Mouse (Mus musculus) layer of hippocampus, adult 9-11 months (tissue): ENCODE measurements around the gene Gm28042.

ENCODE experiments used
- DNase-seq: peaks from one replicate; pipeline ENCODE4 v3.0.0; 2022

The Gm28042 gene

DNA sequence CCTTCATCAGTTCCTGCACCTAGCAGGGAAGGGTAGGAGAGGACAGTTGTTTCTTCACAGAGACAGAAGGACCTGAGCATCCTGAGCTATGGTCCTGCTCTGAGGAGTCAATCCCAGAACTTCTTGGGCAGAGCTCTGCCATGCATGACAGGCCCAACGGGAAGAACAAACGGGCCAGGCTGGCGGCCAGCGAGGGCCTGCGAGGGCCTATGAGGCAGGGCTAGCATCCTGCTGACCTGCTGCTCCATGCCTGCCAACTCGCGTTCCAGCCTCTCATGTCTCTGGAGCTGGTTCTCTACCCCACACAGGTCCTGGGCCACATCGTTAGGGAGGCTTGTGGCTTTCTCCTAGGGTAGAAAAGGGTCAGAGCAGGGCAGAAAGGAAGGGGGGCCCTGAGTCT lies 35.0 kb downstream of the Gm28042 start:
- no peak for DNase-seq

DNA sequence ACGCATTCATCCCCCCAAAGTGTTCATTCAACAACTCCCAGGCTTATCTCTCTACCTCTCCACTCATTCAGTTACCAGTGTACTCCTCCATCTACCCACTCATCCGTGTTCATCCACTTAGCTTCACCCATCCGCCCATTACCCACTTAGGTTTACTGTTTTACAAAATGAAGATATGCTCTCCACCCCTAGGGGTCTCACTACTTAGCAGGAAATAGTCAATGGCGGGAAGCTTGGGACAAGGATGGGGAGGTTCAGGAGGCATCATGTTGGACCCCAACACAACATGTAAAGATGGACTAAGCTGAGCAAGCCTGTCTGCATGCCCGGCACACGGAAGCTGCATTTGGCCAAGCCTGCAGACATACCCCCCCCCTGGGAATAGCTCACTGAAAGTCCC lies 37.3 kb downstream of the Gm28042 start:
- DNase-seq = no peak

DNA sequence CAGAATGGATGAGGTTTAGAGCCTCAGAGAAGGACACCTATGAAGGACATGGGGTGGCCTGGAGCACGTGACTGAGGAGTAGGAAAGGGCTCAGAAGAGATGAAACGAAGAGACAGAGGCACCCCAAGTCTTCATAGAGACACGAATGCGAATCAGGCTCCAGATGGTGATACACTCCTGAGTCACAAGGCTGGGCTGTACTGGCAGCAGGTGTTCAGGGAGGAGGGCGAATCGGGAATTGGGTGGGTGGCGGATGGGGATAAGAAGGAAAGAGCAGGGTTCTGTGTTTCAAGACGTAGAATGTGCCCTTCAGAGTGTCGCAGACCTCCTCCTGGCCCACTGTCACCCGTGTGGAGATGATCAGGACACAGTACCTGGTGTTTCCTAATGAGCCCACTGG lies 38.0 kb downstream of the Gm28042 start:
- DNase-seq = peak; percentile 36

DNA sequence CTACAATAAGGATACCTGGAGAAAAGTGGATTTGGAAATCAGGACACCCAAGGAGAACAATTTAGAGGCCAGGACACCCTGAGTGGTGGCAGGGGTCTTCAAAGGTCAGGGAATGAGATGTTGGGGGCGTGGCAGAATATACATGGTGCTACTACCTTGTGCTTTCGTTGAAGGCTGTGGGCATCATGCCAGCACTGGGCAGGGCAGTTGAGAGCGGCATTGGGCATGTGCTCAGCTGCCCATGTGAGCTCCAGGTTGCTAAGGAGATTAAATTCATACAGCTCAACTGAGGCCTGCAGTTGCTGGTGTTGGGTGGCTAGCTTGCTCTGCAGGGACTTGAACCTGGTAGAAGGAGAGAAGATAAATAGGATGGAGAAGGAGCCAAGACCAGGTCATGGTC lies 38.9 kb downstream of the Gm28042 start:
- peak; percentile 24 for DNase-seq

DNA sequence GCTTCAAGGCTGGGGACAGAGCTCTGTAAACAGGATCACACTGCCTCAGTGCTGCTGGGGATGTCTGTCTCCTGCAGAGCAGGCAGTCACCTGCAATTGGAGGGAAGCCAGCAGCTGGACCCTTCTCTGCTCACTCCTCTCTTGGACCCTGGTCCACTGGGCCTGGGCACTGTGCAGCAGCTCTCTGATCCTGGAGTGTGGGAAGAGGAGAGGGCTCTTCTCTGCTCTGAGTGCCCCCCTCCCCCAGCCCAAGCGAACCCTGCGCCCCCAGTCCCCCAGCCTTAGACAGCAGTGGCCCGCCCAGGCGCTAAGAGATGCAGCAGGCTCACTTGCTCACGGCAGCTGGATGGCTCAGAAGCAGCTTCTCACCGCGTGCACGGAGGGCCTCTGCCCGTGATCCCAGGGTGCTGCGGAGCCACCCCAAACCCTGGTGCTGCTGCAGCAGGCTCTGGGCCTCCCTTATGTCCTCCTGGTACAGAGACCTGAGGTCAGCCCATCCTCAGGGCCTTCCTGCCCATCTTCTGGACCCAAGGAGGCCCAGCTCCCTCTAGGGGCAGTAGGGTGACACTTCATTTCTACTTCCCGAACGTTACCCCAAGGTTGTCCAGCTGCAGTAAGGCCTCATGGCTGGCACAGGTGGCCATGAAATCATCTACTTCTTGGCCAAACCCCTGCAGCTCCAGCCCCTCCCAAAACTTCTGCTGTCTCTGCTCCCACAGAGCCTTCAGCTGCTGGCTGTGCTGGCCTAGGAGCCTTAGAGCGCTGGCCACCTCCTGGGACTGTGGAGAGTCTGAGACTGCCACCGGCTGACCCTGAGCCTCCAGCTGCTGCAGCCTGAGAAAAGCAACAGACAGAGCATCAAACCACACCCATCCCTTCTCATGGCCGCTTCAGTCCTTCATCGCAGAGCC lies 41.5 kb downstream of the Gm28042 start:
- no peak for DNase-seq

DNA sequence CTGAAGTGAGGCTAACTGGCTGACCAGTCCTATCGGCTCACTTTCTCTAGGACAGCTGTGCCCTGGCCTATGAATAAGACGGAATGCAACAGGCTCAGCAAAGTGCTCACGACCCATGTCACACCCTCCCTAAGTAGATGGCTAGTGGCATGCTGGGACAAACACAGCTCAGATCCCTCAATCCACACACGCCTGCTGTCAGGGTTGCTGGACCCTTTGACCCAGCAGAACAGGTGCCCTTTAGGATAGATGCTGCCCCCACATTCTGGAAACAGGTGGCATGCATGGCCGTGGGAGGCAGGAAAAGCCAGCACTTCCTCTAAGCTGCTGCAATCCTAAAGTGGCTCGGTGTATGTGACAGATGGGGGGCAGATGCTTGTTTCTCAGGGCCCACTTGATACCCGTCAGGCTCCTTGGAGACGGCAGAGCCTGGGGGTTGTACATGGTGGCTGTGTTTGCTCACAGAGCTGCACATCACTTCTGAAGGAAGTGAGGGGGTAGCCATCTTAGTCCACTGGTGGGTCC lies 42.2 kb downstream of the Gm28042 start:
- DNase-seq = peak; percentile 86

DNA sequence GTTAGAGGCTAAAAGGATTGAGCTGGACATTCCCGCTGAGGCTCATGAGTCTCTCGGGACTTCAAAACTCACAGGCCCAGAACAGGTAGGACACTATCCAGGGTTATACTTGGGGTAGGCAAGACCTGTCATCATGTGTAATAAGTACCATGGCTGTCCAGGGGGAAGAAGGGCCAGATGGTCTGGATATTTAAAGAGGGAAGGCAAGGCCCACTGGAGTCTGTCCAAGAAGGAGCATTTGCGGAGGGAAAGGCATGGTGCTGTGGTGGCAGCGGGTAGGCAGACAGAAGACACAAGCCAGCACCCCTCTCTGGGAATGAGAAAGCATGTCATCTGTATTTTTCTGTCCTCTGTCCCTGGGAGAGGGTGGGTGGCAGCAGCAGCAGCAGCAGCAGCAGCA lies 46.8 kb downstream of the Gm28042 start:
- DNase-seq = no peak

DNA sequence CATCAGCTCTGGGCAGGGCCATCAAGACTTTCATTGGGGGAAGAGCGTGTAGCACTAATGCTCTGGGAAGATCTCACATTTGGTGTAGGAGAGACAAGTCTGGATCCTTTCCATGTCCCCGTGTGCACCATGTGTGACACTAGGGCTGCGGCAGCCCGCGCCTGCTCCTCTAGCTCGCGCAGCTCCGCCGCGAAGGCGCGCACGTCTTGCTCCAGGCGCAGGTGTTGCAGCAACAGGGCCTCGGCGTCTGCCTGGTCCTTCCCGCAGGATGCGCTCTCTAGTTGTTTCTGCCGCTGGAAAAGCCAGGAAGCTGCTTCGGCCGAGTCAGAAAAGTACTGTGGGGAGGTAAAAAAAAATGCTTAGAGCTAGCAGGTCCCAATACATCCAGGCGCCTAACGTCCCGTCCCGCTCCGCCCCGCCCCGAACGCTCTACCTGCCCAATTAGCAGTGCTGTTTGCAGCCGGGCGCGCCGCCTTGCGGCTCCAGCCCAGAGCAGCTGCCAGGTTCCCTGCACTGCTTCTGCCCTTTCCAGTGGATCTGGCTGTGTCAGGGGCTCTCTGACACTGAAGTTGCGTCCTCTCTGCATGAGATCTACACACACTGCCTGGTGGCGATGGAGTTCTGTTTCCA lies 48.9 kb downstream of the Gm28042 start:
- no peak for DNase-seq

DNA sequence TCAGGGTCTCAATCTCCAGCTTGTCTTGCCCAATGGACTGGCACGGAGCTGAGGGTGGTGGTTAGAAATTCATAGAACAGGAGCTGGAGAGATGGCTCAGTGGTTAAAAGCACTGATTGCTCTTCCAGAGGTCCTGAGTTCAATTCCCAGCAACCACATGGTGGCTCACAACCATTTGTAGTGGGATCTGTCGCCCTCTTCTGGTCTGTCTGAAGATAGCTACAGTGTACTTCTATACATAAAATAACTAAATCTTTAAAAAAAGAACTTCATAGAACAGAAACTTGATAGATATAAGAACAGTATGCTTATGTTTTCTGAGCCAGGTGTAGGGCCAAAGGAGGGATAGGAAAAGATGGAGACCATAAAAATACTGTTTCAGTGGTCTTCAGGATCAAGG lies 55.1 kb downstream of the Gm28042 start:
- no peak for DNase-seq

DNA sequence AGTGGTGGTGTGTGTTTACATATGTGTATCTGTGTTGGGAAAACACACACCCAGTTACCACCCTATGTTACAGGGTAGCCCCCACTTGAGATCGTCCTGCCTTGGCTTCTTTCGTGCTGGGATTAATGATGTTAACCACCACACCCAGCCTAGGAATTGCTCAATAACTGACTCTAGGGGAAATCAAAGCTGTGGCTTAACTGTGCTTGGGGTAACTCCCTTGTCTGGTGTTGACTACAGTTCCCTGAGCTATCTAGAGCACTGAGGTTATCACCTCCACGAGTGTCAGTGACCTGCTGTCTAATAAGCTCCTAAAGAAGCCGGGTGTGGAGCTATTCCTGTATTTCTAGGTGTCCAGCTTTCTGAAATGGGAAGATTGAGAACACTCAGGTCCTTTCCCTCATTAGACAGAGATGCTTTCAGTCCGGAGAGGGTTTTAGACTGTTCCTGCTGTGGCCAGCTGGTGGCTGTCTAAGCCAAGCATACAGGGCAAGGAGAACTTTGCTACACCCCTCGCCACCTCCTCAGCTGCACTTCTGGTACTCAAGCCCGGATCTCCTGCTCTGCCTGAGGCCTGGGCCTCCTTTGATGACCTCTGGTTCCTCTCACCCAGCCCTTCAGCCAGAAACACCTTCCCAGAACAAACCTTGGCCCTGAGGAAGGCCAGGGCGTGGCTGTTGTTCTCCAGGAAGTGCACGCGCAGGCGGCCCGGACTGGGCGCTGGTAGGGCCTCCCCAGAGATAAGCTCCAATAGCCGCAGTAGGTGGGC lies 57.5 kb downstream of the Gm28042 start:
- DNase-seq = no peak

DNA sequence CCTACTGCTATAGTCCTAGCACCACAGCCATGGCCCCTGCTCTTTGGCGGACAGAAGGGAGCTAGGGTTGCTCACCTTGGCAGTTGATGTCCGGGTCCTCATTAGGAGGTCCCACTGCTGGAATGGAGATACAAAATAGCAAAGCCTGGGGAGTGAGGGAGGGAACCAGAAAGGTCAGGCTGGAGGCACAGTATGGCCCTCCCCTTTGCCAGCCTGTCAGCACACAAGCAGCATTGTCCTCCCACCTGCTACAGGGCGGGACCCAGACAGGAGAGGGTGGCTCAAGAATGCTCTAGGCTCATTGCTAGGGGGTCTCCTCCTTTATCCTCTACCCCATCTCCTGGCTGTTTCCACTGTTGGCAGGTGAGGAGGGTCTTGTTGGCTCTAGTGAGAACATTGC lies 58.7 kb downstream of the Gm28042 start:
- DNase-seq = no peak

DNA sequence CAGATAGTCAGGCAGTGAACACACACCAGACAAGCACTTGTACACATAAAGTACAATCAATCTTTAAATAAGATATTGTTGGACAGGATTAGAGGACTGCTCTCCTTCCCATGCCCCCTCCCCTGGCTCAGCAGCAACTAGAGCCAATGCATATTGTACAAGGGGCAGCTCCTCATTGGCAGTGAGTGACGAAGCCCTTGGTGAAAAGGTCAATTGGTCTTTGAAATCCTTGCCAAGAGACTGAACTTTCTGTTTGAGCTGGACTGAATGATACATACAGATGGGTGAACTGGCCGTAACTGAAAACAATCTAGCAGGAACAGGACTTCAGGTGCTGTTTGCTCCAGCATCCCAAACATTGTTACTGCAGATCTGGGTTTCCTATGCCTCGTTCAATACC lies 60.1 kb downstream of the Gm28042 start:
- no peak for DNase-seq

DNA sequence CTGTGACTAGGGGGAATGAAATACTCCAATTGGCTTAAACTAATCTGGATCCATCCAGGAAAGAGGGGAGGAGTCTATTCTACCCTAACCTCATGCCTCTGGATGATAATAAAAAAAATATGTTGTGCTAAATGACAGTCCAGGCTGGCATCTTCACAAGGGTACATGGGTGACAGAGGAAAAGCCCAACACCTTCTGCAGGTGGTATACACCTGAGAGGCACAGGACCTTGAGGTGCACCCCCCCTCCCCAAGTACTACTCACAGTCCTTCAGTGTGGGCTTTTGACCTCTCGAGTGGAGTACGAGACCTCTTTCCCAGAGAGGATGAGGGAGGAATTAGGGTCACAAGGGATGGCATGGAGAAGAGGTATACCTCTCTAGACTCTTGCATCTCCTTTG lies 60.6 kb downstream of the Gm28042 start:
- no peak for DNase-seq

DNA sequence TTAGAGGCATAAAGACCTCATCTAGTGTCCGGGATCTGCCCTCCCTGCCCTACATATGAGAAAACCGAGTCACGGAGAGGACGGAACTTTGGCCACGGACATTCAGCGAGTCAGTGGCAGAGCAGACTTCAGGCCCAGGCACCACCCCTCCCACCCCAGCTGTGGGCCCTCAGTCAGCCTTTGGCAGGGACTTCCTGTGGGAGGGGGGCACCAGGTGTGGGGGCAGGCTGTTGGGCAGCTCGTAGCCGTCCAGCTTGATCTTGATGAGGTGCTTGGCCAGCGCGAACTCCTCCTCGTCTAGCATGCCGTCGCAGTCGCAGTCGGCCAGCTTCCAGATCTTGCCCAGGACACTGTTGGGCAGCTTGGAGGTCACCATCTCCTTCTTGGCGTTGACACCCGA lies 63.7 kb downstream of the Gm28042 start:
- DNase-seq = no peak
